In the genomic region with DNA sequence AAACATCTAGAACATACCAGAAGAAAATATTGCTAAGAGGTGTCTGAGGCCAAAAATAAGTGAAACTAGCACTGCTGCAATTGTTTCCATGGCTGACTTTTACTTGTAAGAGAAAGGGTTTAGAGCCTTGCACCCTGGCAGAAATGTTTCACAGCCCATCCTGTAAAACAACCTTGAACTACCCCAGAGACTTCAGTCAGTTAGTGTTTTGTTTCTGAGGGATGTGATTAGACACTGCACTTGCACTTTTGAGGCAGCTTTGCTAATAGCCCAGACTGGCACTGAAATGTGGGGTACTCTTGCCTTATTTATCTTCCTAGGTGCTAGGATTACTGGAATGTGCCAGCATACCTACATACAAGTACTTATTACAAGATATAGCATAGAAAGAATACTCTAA, we compare ENCODE assay signal across 31 mouse cellular contexts. TPM values are rescaled to one million over a fixed set of nuclear protein-coding genes. Genes with fewer than 3 reads are reported as not detected.
"Had no signal": no experiment of that assay in that cellular context is flagged by ENCODE, and none has a peak within 500 bp of the region (broad histone marks: within the 10 kb centered on the region; RNA-seq: fewer than 3 reads in every experiment).

No protein-coding gene starts in this region.

- H3K27ac ChIP-seq: limb, embryonic 10.5 days; limb, embryonic 12.5 days; limb, embryonic 13.5 days; limb, embryonic 15.5 days; liver, embryonic 12.5 days; liver, embryonic 13.5 days; liver, embryonic 14.5 days; liver, embryonic 15.5 days; lung, embryonic 15.5 days; macrophage; midbrain, embryonic 10.5 days; midbrain, embryonic 12.5 days; midbrain, embryonic 13.5 days; midbrain, embryonic 15.5 days; neural tube, embryonic 12.5 days had no signal

- H3K4me1 ChIP-seq: limb, embryonic 10.5 days; limb, embryonic 12.5 days; limb, embryonic 13.5 days; limb, embryonic 15.5 days; liver, embryonic 12.5 days; lung, embryonic 15.5 days; midbrain, embryonic 10.5 days; midbrain, embryonic 12.5 days; midbrain, embryonic 13.5 days; midbrain, embryonic 15.5 days; neural tube, embryonic 12.5 days had no signal

- H3K36me3 ChIP-seq: midbrain, embryonic 13.5 days; midbrain, embryonic 15.5 days; neural tube, embryonic 12.5 days had no signal

- H3K27me3 ChIP-seq: limb, embryonic 12.5 days; limb, embryonic 13.5 days; limb, embryonic 15.5 days; liver, embryonic 12.5 days; liver, embryonic 13.5 days; liver, embryonic 15.5 days; lung, embryonic 15.5 days; megakaryocyte, embryonic 14.5 days; midbrain, embryonic 12.5 days; midbrain, embryonic 13.5 days; midbrain, embryonic 15.5 days; neural tube, embryonic 12.5 days had no signal

- H3K4me3 ChIP-seq: limb, embryonic 10.5 days; limb, embryonic 12.5 days; limb, embryonic 13.5 days; limb, embryonic 15.5 days; liver, embryonic 12.5 days; liver, embryonic 13.5 days; liver, embryonic 15.5 days; lung, embryonic 15.5 days; megakaryocyte, embryonic 14.5 days; midbrain, embryonic 10.5 days; midbrain, embryonic 12.5 days; midbrain, embryonic 13.5 days; midbrain, embryonic 15.5 days; myocyte; neural tube, embryonic 12.5 days had no signal

- DNase-seq: left cerebral cortex, postnatal 4 days; liver; liver, embryonic 13.5 days; liver, postnatal 0 days; lung, adult 18-20 months; lung, adult 2 months; lung, embryonic 14.5 days; lung, postnatal 10 days; lung, postnatal 14 days; lung, postnatal 36 days; lung, postnatal 4 days; midbrain, embryonic 14.5 days had no signal

- H3K9me3 ChIP-seq: limb, embryonic 10.5 days; limb, embryonic 12.5 days; limb, embryonic 13.5 days; limb, embryonic 15.5 days; liver, embryonic 12.5 days; liver, embryonic 13.5 days; liver, embryonic 15.5 days; lung, embryonic 15.5 days; megakaryocyte, embryonic 14.5 days; midbrain, embryonic 10.5 days; midbrain, embryonic 12.5 days; midbrain, embryonic 13.5 days; midbrain, embryonic 15.5 days; neural tube, embryonic 12.5 days had no signal

RNA-seq across cellular contexts. Expression of a gene that starts 28.7 kb away (rescaled TPM):
- total RNA-seq: liver, adult 2 months; megakaryocyte-erythroid progenitor cell, adult 5-6 weeks; monocyte, adult 5-6 weeks had no signal
- polyA plus RNA-seq: liver, adult 2 months; macrophage had no signal
